Mouse (Mus musculus): ENCODE data around the gene Itga1. TPM values are rescaled to one million over a fixed set of nuclear protein-coding genes. Genes with fewer than 3 reads are reported as not detected.

Itga1 gene
- polyA plus RNA-seq, 1 experiment from 2014 or later, result 22.0 TPM

GRCm38 (mm10) chr13:115025394-115025793 lies 76.4 kb downstream of the Itga1 start:
- Histone ChIP-seq H3K27me3 (replicated peaks; ENCODE audit: insufficient read depth, low read length) (no peaks in the 10 kb centered on the region), H3K36me3 (ENCODE audit: insufficient read depth, low read length) (no peaks in the 10 kb centered on the region), H3K4me3 (ENCODE audit: low read depth, low read length) (no peak overlapping the region), H3K9ac (replicated peaks; ENCODE audit: low read depth) (no peak overlapping the region), H3K27ac (ENCODE audit: low read length) (no peak overlapping the region), H3K4me1 (ENCODE audit: insufficient read depth, low read depth, low read length) (no peaks in the 10 kb centered on the region), H3K4me2 (replicated peaks; ENCODE audit: low read depth, low read length) (no peak overlapping the region), H3K9me3 (ENCODE audit: low read length) (no peaks in the 10 kb centered on the region)
- DNase-seq (ENCODE audit: low spot score), result no peak
- 83% methylated on average over 3 of the region's 3 CpGs for WGBS
- no peak for TF ChIP-seq EP300 (IDR thresholded peaks at IDR 0.05)
- no peak for TF ChIP-seq CTCF (IDR thresholded peaks at IDR 0.05)
- ATAC-seq, result no peak

GRCm38 (mm10) chr13:115022117-115022787 lies 79.5 kb downstream of the Itga1 start:
- DNase-seq (ENCODE audit: low spot score) (no peak), ATAC-seq (no peak)
- WGBS, result 85% methylated on average over 6 of the region's 6 CpGs
- H3K27ac ChIP-seq (ENCODE audit: low read length), result no peak overlapping the region
- H3K4me3 ChIP-seq (ENCODE audit: low read depth, low read length), result no peak overlapping the region
- no peaks in the 10 kb centered on the region for H3K27me3 ChIP-seq (replicated peaks; ENCODE audit: insufficient read depth, low read length)
- TF ChIP-seq EP300 (IDR thresholded peaks at IDR 0.05) (no peak), CTCF (IDR thresholded peaks at IDR 0.05) (no peak)
- H3K4me2 ChIP-seq (replicated peaks; ENCODE audit: low read depth, low read length), result no peak overlapping the region
- no peak overlapping the region for H3K9ac ChIP-seq (replicated peaks; ENCODE audit: low read depth)
- no peaks in the 10 kb centered on the region for H3K9me3 ChIP-seq (ENCODE audit: low read length)
- no peaks in the 10 kb centered on the region for H3K4me1 ChIP-seq (ENCODE audit: insufficient read depth, low read depth, low read length)
- H3K36me3 ChIP-seq (ENCODE audit: insufficient read depth, low read length), result no peaks in the 10 kb centered on the region

GRCm38 (mm10) chr13:115021411-115021810 lies 80.4 kb downstream of the Itga1 start:
- no peaks in the 10 kb centered on the region for H3K27me3 ChIP-seq (replicated peaks; ENCODE audit: insufficient read depth, low read length)
- DNase-seq (ENCODE audit: low spot score) (no peak), ATAC-seq (no peak)
- no peak overlapping the region for H3K4me3 ChIP-seq (ENCODE audit: low read depth, low read length)
- no peak overlapping the region for H3K9ac ChIP-seq (replicated peaks; ENCODE audit: low read depth)
- H3K4me2 ChIP-seq (replicated peaks; ENCODE audit: low read depth, low read length), result no peak overlapping the region
- no peaks in the 10 kb centered on the region for H3K36me3 ChIP-seq (ENCODE audit: insufficient read depth, low read length)
- WGBS, result 40% methylated on average over 10 of the region's 10 CpGs
- no peaks in the 10 kb centered on the region for H3K9me3 ChIP-seq (ENCODE audit: low read length)
- H3K27ac ChIP-seq (ENCODE audit: low read length), result no peak overlapping the region
- TF ChIP-seq CTCF (IDR thresholded peaks at IDR 0.05), result no peak
- no peak for TF ChIP-seq EP300 (IDR thresholded peaks at IDR 0.05)
- H3K4me1 ChIP-seq (ENCODE audit: insufficient read depth, low read depth, low read length), result no peaks in the 10 kb centered on the region

GRCm38 (mm10) chr13:115020727-115021126 lies 81.0 kb downstream of the Itga1 start:
- no peaks in the 10 kb centered on the region for H3K27me3 ChIP-seq (replicated peaks; ENCODE audit: insufficient read depth, low read length)
- no peak overlapping the region for H3K4me2 ChIP-seq (replicated peaks; ENCODE audit: low read depth, low read length)
- no peak overlapping the region for H3K9ac ChIP-seq (replicated peaks; ENCODE audit: low read depth)
- TF ChIP-seq CTCF (IDR thresholded peaks at IDR 0.05), result no peak
- no peak for TF ChIP-seq EP300 (IDR thresholded peaks at IDR 0.05)
- no peak overlapping the region for H3K27ac ChIP-seq (ENCODE audit: low read length)
- no peaks in the 10 kb centered on the region for H3K9me3 ChIP-seq (ENCODE audit: low read length)
- no peaks in the 10 kb centered on the region for H3K4me1 ChIP-seq (ENCODE audit: insufficient read depth, low read depth, low read length)
- no peak for DNase-seq (ENCODE audit: low spot score)
- H3K36me3 ChIP-seq (ENCODE audit: insufficient read depth, low read length), result no peaks in the 10 kb centered on the region
- no peak for ATAC-seq
- 86% methylated on average over 4 of the region's 4 CpGs for WGBS
- no peak overlapping the region for H3K4me3 ChIP-seq (ENCODE audit: low read depth, low read length)

- ATAC-seq, result no peak
Measured at GRCm38 (mm10) chr13:115017545-115017944, 84.2 kb downstream of the Itga1 start.

GRCm38 (mm10) chr13:115011547-115011946 lies 90.2 kb downstream of the Itga1 start:
- no peak for ATAC-seq
- no peaks in the 10 kb centered on the region for H3K4me1 ChIP-seq (ENCODE audit: insufficient read depth, low read depth, low read length)
- H3K27ac ChIP-seq (ENCODE audit: low read length), result no peak overlapping the region
- no peak overlapping the region for H3K9ac ChIP-seq (replicated peaks; ENCODE audit: low read depth)
- 49% methylated on average over 6 of the region's 6 CpGs for WGBS
- no peak for TF ChIP-seq EP300 (IDR thresholded peaks at IDR 0.05)
- no peak for TF ChIP-seq CTCF (IDR thresholded peaks at IDR 0.05)
- no peak overlapping the region for H3K4me3 ChIP-seq (ENCODE audit: low read depth, low read length)
- no peaks in the 10 kb centered on the region for H3K27me3 ChIP-seq (replicated peaks; ENCODE audit: insufficient read depth, low read length)
- no peaks in the 10 kb centered on the region for H3K9me3 ChIP-seq (ENCODE audit: low read length)
- no peak for DNase-seq (ENCODE audit: low spot score)
- H3K36me3 ChIP-seq (ENCODE audit: insufficient read depth, low read length), result no peaks in the 10 kb centered on the region; the same call in 1 of the 2 replicates
- H3K4me2 ChIP-seq (replicated peaks; ENCODE audit: low read depth, low read length), result no peak overlapping the region

More at GRCm38 (mm10) chr13:115017545-115017944, 84.2 kb downstream of the Itga1 start:
- no peak overlapping the region for H3K4me2 ChIP-seq (replicated peaks; ENCODE audit: low read depth, low read length)
- TF ChIP-seq CTCF (IDR thresholded peaks at IDR 0.05) (no peak), EP300 (IDR thresholded peaks at IDR 0.05) (no peak)
- H3K36me3 ChIP-seq (ENCODE audit: insufficient read depth, low read length), result no peaks in the 10 kb centered on the region
- no peaks in the 10 kb centered on the region for H3K27me3 ChIP-seq (replicated peaks; ENCODE audit: insufficient read depth, low read length)
- H3K9me3 ChIP-seq (ENCODE audit: low read length), result no peaks in the 10 kb centered on the region
- WGBS, result 89% methylated on average over 9 of the region's 9 CpGs
- no peaks in the 10 kb centered on the region for H3K4me1 ChIP-seq (ENCODE audit: insufficient read depth, low read depth, low read length)
- no peak overlapping the region for H3K4me3 ChIP-seq (ENCODE audit: low read depth, low read length)
- no peak overlapping the region for H3K9ac ChIP-seq (replicated peaks; ENCODE audit: low read depth)
- DNase-seq (ENCODE audit: low spot score), result no peak
- H3K27ac ChIP-seq (ENCODE audit: low read length), result no peak overlapping the region
